Mouse (Mus musculus): ENCODE results near the gene Atxn7l3.

Gene Atxn7l3

DNA sequence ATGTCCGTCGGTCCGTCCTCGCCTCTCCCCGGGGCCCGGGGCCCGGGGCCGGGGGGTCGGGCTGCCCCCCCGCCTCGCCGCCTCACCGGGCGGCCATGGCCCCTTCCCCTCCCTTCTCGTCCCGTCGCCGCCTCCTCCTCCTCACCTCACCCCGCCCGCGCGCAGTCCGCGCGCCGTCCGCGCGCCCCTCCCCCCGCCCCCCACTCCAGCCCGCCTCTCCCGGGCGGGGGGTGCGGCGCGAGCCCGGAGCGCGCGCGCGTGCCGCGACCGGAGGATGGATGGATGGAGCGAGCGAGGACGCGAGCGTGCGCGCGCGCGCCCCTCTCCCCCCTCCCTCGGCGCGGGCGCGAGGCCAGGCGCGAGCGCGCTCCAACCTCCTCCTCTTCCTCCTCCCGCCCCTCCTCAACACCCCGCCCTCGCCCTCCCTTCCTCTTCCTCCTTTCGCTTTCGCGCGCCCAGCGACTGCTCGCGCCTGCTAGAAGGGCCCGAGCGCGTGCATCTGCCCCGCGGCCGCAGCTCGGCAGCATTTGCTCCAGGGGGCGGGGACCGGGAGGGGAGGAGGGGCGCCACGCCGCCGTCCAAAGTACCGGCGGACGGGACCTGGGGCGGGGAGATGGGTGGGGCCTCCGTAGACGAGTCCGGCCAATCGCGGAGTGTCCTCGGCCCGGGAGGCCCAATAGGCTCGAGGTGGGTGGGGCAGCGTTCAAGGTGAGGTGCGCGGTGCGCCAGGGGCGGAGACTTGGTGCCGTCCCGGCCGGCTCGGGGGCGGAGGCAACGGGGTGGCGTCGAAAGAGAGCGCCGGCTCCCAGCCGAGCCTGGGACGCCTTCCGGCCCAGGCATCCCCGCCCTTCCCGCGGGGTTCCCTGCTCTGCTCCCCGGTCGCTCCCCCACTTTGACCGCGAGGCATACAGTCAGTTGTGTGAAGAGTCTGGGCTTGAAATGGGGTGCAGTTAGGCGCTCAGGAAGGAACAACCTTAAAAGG lies at the start of gene Atxn7l3:
Atxn7l3 (minus strand) TSS at position 141 of the 982 bp plus-strand sequence.
- in situ Hi-C loops (cut with MboI; ENCODE audit: low pct_unique_long_range_greater_than_20kb in 1 of 2, low sequenced_read_pairs in 2 of 2, unreplicated experiment in 1 of 2): loop anchor here (5.0 to 10.0 kb wide), 2 partner anchors 136 to 138 kb away; partner anchors contain the start of gene Grn (in 2 of the 2)

DNA sequence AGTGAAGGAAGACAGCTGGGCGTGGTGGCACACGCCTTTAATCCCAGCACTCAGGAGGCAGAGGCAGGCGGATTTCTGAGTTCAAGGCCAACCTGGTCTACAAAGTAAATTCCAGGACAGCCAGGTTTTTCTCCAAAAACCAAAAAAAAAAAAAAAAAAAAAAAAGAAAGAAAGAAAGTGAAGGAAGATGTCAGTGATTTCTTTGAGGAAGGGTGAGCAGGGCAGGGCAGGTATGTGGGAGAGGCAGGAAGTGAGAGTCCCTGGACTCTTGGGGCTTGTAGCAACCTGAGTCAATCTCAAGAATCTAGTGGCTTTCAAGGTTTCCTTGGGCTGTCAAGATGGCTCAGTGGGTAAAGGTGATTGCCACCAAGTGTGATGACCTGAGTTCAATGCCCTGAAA lies 48.0 kb upstream of the Atxn7l3 start:
- in situ Hi-C loops (cut with MboI; ENCODE audit: low pct_unique_long_range_greater_than_20kb in 1 of 2, low sequenced_read_pairs in 2 of 2, unreplicated experiment in 1 of 2): no loop called here

DNA sequence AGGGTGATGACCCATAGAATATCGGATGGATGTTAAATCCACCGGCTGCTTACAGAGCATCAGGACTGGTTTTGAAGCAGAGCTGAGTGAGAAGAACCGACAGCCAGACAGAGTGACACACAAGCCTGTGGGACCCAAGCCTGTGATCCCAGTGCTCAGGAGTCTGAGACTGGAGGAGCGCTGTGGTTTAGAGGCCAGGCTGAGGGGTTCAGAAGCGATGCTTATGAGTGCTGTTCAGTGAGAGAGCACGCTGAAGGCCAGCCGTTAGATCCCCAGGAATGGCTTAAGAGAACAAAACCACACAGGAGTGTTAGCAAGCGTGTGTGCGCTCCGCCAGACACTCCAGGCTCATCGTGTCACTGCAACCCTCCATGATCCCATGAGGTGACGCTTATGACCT lies 46.3 kb upstream of the Atxn7l3 start:
- in situ Hi-C loops (cut with MboI; ENCODE audit: low pct_unique_long_range_greater_than_20kb in 1 of 2, low sequenced_read_pairs in 2 of 2, unreplicated experiment in 1 of 2): no loop called here

DNA sequence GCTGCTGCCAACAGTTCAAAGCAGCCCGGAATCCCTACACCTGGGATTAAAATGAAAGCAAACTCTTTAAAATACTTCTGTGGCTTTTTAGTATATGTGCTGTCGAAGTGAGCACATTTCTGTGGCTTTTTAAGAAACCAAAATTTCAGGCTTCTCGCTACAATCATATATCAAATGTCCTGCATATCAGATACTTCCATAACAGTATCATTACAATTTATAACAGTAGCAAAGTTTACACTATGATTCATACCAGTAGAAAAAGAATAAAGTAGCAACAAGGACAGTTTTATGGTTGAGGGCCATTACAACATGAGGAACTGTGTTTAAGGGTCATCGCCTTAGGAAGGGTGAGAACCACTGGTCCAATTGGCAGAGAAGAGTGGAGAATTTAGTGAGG lies 44.7 kb upstream of the Atxn7l3 start:
- in situ Hi-C loops (cut with MboI; ENCODE audit: low pct_unique_long_range_greater_than_20kb in 1 of 2, low sequenced_read_pairs in 2 of 2, unreplicated experiment in 1 of 2): no loop called here

DNA sequence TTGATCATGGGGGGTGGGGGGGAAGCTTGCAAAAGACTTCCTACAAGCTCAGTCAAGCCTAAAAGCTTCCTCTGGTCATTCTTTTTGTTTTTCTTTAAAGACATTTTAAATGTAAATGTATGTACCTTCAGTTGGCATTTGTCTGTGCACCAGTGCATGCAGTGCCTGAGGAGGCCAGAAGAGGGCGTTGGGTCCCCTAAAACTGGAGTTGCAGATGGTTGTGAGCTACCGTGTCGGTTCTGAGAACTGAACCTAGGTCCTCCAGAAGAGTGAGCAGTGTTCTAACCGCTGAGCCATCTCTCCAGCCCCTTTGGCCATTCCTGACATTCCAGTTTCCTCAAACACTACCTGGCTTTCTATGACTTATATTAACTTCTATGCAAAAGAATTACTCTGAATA lies 43.2 kb upstream of the Atxn7l3 start:
- in situ Hi-C loops (cut with MboI; ENCODE audit: low pct_unique_long_range_greater_than_20kb in 1 of 2, low sequenced_read_pairs in 2 of 2, unreplicated experiment in 1 of 2): no loop called here

DNA sequence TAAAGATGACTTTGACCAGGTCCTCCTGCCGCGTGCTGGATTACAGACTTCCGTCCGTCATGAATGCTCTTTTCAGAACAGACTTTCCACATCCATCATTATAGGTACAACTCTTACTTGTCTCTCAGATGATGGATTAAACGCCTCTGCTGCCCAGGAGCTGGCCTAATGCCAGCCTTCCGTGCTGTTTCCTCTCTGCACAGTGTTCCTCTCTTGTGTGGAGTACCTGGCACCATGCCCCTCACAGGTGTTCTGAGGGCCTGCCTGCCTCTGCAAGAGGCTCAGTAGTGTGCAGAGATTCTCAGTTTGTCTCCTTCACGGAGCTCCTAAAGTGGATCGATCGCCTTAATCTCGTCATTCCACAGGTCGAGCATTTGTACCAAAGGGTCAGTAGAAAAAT lies 42.8 kb upstream of the Atxn7l3 start:
- in situ Hi-C loops (cut with MboI; ENCODE audit: low pct_unique_long_range_greater_than_20kb in 1 of 2, low sequenced_read_pairs in 2 of 2, unreplicated experiment in 1 of 2): no loop called here

DNA sequence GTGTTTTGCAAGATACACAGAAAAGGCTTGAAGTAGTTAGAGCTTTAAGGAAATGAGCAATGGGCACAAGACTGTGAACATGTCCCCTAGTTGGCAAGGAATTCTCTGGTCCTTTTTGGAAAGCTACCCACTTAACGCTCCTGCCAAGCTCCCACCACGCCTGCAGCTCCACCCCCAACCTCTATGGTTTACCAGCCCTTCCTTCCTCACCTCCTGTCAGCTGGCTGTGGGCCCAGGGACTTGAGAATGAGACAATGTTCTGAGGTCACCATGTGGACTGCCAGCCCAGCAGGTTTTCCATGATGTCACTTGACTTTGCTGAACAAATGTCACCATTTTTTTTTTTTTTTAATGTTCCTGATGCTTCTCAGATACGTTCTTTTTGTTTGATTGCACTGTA lies 42.1 kb upstream of the Atxn7l3 start:
- in situ Hi-C loops (cut with MboI; ENCODE audit: low pct_unique_long_range_greater_than_20kb in 1 of 2, low sequenced_read_pairs in 2 of 2, unreplicated experiment in 1 of 2): no loop called here

DNA sequence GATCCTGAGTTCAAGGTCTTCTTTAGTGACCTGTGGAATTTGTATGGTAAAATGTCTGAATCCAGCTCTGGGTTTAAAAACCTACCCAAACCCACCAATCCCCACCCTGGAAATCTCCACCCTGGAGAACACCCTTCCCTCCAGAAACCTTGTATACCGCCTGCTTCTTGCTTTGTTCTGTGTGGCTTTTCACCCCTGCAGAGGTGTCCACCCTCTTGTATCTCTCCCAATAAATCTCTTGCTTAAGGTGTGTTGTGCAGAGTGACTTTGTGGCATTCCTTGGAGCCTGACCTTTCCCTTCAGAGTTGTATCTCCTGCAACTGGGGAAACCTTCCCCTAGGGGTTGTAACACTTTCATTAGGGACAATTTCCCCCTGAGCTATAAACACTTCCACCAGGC lies 41.5 kb upstream of the Atxn7l3 start:
- in situ Hi-C loops (cut with MboI; ENCODE audit: low pct_unique_long_range_greater_than_20kb in 1 of 2, low sequenced_read_pairs in 2 of 2, unreplicated experiment in 1 of 2): no loop called here

DNA sequence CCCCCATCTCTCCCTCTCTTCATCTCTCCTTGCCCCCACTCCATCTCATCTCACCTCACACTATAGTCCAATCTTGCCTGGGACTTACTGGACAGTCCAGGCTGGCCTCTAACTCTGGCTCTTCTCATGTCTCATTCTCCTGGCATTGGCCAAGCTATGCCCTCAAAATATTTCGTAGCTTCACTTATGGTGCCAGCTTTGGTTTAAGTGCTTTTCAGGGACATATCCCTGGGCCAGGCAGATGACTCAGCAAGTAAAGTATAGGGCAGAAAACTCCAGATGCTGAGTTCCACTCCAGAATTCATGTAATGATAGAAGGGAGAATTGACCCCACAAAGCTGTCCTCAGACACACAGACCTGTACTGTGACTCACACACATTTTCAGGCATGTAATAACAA lies 39.8 kb upstream of the Atxn7l3 start:
- in situ Hi-C loops (cut with MboI; ENCODE audit: low pct_unique_long_range_greater_than_20kb in 1 of 2, low sequenced_read_pairs in 2 of 2, unreplicated experiment in 1 of 2): no loop called here

DNA sequence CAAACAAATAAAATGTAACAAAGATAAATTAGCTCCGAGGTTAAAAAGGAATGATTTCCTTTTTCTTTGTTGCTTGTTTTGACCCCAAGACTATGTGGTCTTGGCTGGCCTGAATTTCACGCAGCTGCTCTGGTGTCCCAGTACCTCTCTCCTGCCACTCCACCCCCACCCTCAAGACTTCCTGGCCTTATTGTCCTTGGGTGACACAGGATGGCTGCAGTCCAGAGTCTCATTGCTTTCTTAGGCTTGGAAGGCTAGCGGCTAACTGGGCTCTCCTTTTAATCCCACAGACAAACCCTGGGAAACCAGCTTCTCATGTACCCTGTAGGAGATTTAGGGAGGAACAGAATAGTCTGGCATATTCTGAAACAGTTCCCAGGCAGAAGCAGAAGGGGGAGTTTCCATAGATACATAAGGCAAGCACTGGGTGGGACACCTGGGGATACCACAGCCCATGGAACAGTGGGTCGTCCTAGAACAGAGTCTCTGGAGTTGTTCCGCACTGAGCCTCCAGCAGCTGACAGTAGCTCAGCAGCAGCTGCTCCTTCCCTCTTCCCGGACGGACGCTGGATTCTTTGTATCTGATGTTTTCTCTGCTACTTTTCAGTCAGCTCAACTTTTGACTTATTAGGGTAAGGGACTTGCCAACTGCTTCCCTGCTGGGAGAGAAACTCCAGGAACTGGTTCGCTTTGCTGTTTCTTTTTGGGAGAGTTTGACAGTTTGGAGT lies 38.7 kb upstream of the Atxn7l3 start:
- in situ Hi-C loops (cut with MboI; ENCODE audit: low pct_unique_long_range_greater_than_20kb in 1 of 2, low sequenced_read_pairs in 2 of 2, unreplicated experiment in 1 of 2): no loop called here

DNA sequence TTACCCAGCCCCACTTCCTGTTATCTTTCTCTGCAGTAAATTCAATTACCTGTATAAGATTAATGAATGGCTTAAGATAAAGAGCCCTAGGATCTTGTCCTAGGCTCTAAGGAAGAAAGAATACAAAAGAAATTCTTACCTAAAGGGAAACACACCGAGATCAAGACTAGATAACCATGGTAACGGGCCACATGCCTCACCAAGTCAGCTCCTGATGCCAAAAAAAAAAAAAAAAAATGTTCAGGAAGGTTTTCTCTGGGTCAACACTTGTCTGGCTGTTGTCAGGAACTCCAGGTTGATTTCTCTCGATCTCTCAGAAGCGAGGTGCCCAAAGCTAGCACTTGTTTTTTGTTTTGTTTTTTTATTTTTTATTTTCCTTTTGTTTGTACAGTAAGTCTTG lies 37.6 kb upstream of the Atxn7l3 start:
- in situ Hi-C loops (cut with MboI; ENCODE audit: low pct_unique_long_range_greater_than_20kb in 1 of 2, low sequenced_read_pairs in 2 of 2, unreplicated experiment in 1 of 2): no loop called here

DNA sequence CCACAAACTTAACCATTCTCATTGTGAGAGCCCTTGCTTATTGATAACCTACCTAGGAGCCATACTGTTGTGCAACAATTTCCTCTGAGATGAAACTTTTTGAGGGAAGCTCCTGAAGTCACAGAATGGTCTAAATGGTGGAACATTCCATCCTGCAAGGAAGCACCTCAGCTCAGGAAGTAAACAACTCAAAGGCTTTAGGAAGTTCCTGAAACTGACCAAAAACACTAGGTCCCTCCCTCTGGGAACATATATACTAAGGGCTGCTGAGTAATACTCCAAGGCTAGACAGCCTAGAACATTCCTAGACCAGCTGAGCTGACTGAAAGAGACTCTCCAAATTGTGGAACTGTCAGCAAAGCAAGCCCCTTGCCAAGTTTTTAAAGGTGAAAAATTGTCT lies 36.6 kb upstream of the Atxn7l3 start:
- in situ Hi-C loops (cut with MboI; ENCODE audit: low pct_unique_long_range_greater_than_20kb in 1 of 2, low sequenced_read_pairs in 2 of 2, unreplicated experiment in 1 of 2): no loop called here

DNA sequence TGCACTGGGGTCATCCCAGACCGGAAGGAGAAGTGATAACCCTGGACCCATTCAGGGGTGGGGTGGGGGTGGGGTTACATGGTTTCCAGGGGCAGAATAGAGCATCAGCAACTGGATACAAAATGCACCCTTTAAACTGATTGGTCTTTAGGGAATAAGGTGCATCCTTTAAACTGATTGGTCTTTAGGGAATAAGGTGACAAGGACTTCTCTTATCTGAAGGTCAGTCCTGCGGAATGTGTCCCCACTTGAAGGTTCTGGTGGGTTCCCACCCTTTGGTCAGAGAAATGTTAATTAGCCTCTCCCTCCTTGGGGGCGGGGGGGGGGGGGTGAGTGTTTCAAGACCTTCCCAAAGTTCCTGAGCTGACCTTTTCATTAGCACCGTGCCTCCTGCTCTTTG lies 35.4 kb upstream of the Atxn7l3 start:
- in situ Hi-C loops (cut with MboI; ENCODE audit: low pct_unique_long_range_greater_than_20kb in 1 of 2, low sequenced_read_pairs in 2 of 2, unreplicated experiment in 1 of 2): no loop called here

DNA sequence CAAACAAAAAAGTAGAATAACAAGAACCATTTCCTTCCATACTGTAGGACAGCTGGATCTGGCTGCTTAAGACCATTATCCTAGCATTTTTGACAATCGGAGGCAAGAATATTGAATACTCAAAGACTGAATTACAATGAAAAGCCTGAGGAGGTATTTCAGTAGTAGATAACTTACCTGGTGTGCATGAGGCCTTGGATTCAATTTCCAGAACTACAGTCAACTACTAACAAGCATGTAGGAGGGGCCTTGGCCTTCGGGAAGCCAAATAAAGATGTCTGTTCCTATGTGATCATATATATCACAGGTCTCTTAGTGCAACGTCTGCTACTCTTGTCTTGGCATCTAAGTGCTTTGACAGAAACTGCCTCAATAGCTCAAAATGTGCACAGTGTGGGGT lies 33.6 kb upstream of the Atxn7l3 start:
- in situ Hi-C loops (cut with MboI; ENCODE audit: low pct_unique_long_range_greater_than_20kb in 1 of 2, low sequenced_read_pairs in 2 of 2, unreplicated experiment in 1 of 2): no loop called here

DNA sequence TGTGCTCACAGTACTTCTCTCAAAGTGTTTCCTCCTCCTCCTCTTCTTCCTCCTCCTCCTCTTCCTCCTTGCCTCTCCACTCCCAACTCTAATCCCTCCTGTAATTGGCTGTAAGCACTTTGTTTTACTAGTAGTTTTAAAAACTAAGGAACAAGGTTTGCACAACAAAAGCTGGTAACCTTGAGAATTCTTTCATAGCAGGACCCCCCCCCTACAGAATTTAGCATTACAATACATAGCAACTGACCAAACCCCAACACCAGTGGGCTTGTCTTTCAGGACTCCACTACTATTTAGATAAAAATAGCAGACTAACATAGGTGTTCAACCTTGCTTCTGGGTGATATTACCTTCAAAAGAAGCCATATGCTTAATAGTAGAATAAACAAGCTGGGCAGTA lies 33.1 kb upstream of the Atxn7l3 start:
- in situ Hi-C loops (cut with MboI; ENCODE audit: low pct_unique_long_range_greater_than_20kb in 1 of 2, low sequenced_read_pairs in 2 of 2, unreplicated experiment in 1 of 2): no loop called here

DNA sequence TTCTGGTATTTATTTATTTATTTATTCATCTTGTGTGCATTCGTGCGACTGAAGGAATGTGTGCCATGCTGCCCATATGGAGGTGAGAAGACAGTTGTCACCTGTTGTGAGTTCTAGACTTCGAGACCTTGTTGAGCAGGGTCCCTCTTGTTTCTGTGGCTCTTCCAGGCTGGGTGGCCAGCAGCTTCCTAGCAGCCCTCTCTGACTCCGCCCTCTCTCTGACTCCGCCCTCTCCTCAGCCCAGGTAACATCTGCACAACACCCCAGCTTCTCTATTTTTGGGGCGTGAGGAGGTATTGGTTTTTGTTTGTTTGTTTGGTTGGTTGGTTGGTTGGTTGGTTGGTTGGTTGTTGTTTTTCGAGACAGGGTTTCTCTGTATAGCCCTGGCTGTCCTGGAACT lies 31.4 kb upstream of the Atxn7l3 start:
- in situ Hi-C loops (cut with MboI; ENCODE audit: low pct_unique_long_range_greater_than_20kb in 1 of 2, low sequenced_read_pairs in 2 of 2, unreplicated experiment in 1 of 2): no loop called here

DNA sequence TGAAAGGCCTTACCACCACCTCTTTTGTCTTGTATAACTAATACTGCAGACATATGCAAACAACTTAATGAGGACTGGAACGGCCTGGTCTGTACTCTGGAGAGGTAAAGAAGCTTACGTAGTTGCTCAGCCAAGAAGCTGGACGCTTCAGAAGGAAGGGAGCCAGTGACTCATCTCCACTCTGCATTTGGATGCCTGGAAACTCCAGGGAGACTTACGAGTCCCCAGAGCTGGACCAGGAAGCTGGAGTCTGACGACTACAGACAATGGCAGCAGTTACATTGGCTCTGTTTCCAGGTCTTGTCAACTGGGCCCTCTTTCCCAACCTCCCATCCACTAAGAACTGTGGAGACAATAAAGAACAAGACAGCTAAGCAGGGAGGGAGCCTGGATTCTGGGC lies 30.8 kb upstream of the Atxn7l3 start:
- in situ Hi-C loops (cut with MboI; ENCODE audit: low pct_unique_long_range_greater_than_20kb in 1 of 2, low sequenced_read_pairs in 2 of 2, unreplicated experiment in 1 of 2): no loop called here

DNA sequence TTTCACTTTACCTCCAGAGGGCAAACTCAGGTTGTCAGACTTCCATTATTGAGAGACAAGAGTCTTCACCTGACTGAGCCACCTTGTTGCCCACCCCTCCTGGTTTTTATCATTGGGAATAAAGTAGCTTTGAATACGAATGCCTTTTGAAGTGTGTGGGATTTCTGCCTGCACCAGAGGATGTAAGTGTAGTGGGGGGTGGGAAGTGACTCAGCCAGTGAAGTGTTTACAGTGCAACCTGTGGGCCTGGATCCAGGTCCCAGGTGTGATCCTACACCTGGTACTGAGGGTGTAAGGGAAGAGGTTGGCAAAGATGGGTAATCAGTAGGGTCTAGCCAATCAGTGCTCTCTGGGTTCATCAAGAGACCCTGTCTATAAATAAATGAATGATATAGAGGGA lies 27.1 kb upstream of the Atxn7l3 start:
- in situ Hi-C loops (cut with MboI; ENCODE audit: low pct_unique_long_range_greater_than_20kb in 1 of 2, low sequenced_read_pairs in 2 of 2, unreplicated experiment in 1 of 2): loop anchor here in 1 of 2 experiments (5.0 kb wide), 1 partner anchor 84 kb away; the partner anchor contains the start of gene Slc25a39

DNA sequence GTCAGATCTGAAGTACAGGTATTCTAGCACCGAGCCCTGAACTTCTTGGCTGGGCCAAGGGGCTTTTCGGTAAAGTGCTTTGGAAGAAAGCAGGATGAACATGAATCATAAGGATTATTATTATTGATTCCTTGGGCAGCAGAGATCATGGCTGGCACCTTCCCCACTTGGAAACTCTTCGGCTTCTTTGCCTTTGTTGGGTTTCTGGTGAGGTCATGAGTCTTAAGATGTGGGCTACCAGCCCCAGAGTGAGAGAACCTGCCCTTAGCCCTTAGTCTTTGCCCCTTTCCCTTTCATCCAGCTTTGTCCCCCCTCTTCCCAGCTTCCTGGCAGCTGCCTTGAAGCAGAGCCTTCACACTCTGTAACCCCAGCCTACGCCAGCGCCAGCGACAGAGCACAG lies 25.5 kb upstream of the Atxn7l3 start:
- in situ Hi-C loops (cut with MboI; ENCODE audit: low pct_unique_long_range_greater_than_20kb in 1 of 2, low sequenced_read_pairs in 2 of 2, unreplicated experiment in 1 of 2): loop anchor here in 1 of 2 experiments (5.0 kb wide), 1 partner anchor 85 kb away; the partner anchor contains the start of gene Slc25a39
